Mouse (Mus musculus) neural tube, embryonic 13.5 days (tissue): ENCODE measurements around the gene Hbb-bh1. TPM values are rescaled to one million over a fixed set of nuclear protein-coding genes. Genes with fewer than 3 reads are reported as not detected.
"Not testable (repeated sequence)": the region's sequence is repeated elsewhere in the genome, so short reads cannot be mapped to it uniquely, and the experiment has no call there.

Experiments
- ATAC-seq: fragments of 200-750 bp; cut with Nextera tagmentation; 2 replicates; pipeline ENCODE4 v1.8.0; 2017; ENCODE audit warnings: low read depth, mild to moderate bottlenecking, moderate TSS enrichment, moderate library complexity
- H3K27ac ChIP-seq: fragments of 300-500 bp; sonication (generic); replicated peaks from 2 replicates; pipeline ENCODE4 v1.5.1; 2015; ENCODE audit warnings: moderate library complexity, mild to moderate bottlenecking, inconsistent platforms
- H3K27me3 ChIP-seq: fragments of 300-500 bp; sonication (generic); 2 replicates; pipeline ENCODE4 v1.6.1; 2015; ENCODE audit warnings: mild to moderate bottlenecking, inconsistent platforms
- H3K36me3 ChIP-seq: fragments of 300-500 bp; sonication (generic); 2 replicates; pipeline ENCODE4 v1.6.1; 2015; ENCODE audit warnings: mild to moderate bottlenecking, inconsistent platforms
- H3K4me1 ChIP-seq: fragments of 300-500 bp; sonication (generic); replicated peaks from 2 replicates; pipeline ENCODE4 v1.6.1; 2015; ENCODE audit warnings: inconsistent platforms
- H3K4me2 ChIP-seq: fragments of 300-500 bp; sonication (generic); 2 replicates; pipeline ENCODE4 v1.6.1; 2015; ENCODE audit warnings: inconsistent platforms, mild to moderate bottlenecking, moderate library complexity
- H3K4me3 ChIP-seq: fragments of 300-500 bp; sonication (generic); 2 replicates; pipeline ENCODE4 v1.5.1; 2015; ENCODE audit warnings: mild to moderate bottlenecking, inconsistent platforms
- H3K9ac ChIP-seq: fragments of 300-500 bp; sonication (generic); 2 replicates; pipeline ENCODE4 v1.6.1; 2015; ENCODE audit warnings: moderate library complexity, mild to moderate bottlenecking, inconsistent platforms
- H3K9me3 ChIP-seq: fragments of 300-500 bp; sonication (generic); 2 replicates; pipeline ENCODE4 v1.6.1; 2016; ENCODE audit warnings: inconsistent platforms
- WGBS: fragments of 180-500 bp; shearing (Covaris S2); methylation state at CpG from one replicate; pipeline ENCODE4 v1.1.7; 2015; 5-methylcytosine and 5-hydroxymethylcytosine counted together
- polyA plus RNA-seq: library from polyadenylated mRNA; unstranded; fragments of >200 nt; fragmentation: Nextera tagmentation; extraction: Ambion mirVana; gene quantifications from 2 replicates; pipeline ENCODE4 v1.2.1, GENCODE M21; 2015

Gene Hbb-bh1
- polyA plus RNA-seq, 1 experiment from 2014 or later, result 31.8 TPM

- no peaks in the 10 kb centered on the region for H3K36me3 ChIP-seq
- H3K9me3 ChIP-seq, result no peaks in the 10 kb centered on the region
- ATAC-seq, result no peak
- H3K4me3 ChIP-seq, result no peak within 1 kb of the TSS
- H3K9ac ChIP-seq, result no peak within 1 kb of the TSS
- H3K4me2 ChIP-seq, result no peak within 1 kb of the TSS
- no peak within 1 kb of the TSS for H3K27ac ChIP-seq
- H3K4me1 ChIP-seq, result no peaks in the 10 kb centered on the region
- WGBS, result 65% methylated on average over 3 of the region's 3 CpGs
- no peaks in the 10 kb centered on the region for H3K27me3 ChIP-seq
These were observed 2.7 kb downstream of the Hbb-bh1 start, which contains the start of gene Hbb-bh2 for GRCm38 (mm10) chr7:103840268-103840667. TSS of gene Hbb-bh2 (minus strand) at chr7:103840520.

DNA sequence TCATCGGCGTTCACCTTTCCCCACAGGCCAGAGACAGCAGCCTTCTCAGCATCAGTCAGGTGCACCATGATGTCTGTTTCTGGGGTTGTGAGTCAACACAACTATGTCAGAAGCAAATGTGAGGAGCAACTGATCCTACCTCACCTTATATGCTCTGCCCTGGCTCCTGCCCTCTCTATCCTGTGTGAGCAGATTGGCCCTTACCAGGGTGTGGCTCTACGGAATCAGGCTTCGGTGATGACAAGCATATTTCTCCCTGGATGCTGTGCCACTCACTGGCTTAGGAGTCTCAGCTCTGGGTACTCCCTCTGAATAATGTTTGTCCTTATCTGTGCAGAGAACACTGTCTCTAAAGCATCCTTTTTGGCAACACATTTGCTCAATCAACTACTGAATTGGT, 15.2 kb downstream of the Hbb-bh1 start, which contains the start of gene Hbb-bs:
TSS of gene Hbb-bs (minus strand) at position 289 of the 400 bp plus-strand sequence.
- 90% methylated on average over 4 of the region's 4 CpGs for WGBS

GRCm38 (mm10) chr7:103827139-103827538, 15.8 kb downstream of the Hbb-bh1 start:
- not testable (repeated sequence) for H3K27ac ChIP-seq, H3K4me3 ChIP-seq, H3K4me1 ChIP-seq, H3K9me3 ChIP-seq, H3K27me3 ChIP-seq, H3K36me3 ChIP-seq, H3K9ac ChIP-seq, H3K4me2 ChIP-seq, ATAC-seq
- WGBS, result no CpG with 5 or more reads among the region's 2 CpGs

More for the DNA sequence above, 15.2 kb downstream of the Hbb-bh1 start, which contains the start of gene Hbb-bs:
- Histone ChIP-seq H3K4me1 (no peaks in the 10 kb centered on the region), H3K9ac (no peak within 1 kb of the TSS), H3K4me3 (no peak within 1 kb of the TSS), H3K36me3 (no peaks in the 10 kb centered on the region), H3K27ac (no peak within 1 kb of the TSS), H3K27me3 (no peaks in the 10 kb centered on the region), H3K9me3 (no peaks in the 10 kb centered on the region), H3K4me2 (no peak within 1 kb of the TSS)
- ATAC-seq, result no peak

- Histone ChIP-seq H3K27ac (no peak overlapping the region), H3K4me3 (no peak overlapping the region), H3K4me1 (no peaks in the 10 kb centered on the region), H3K9ac (no peak overlapping the region), H3K9me3 (no peaks in the 10 kb centered on the region), H3K4me2 (no peak overlapping the region), H3K36me3 (no peaks in the 10 kb centered on the region), H3K27me3 (no peaks in the 10 kb centered on the region)
- WGBS, result 48% methylated on average over 3 of the region's 3 CpGs
- ATAC-seq, result no peak
These were observed 16.6 kb downstream of the Hbb-bh1 start for GRCm38 (mm10) chr7:103826255-103826887.

- H3K4me3 ChIP-seq, result no peak overlapping the region
- no peak overlapping the region for H3K4me2 ChIP-seq
- no peak overlapping the region for H3K9ac ChIP-seq
- no peak for ATAC-seq
- no peak overlapping the region for H3K27ac ChIP-seq
- no peaks in the 10 kb centered on the region for H3K27me3 ChIP-seq
- 94% methylated on average over 3 of the region's 3 CpGs for WGBS
- H3K36me3 ChIP-seq, result no peaks in the 10 kb centered on the region
- no peaks in the 10 kb centered on the region for H3K4me1 ChIP-seq
- no peaks in the 10 kb centered on the region for H3K9me3 ChIP-seq
These were observed 17.3 kb downstream of the Hbb-bh1 start for GRCm38 (mm10) chr7:103825536-103826254.

GRCm38 (mm10) chr7:103824597-103824996, 18.4 kb downstream of the Hbb-bh1 start:
- H3K4me2 ChIP-seq, result no peak overlapping the region
- no peak overlapping the region for H3K4me3 ChIP-seq
- H3K27ac ChIP-seq, result no peak overlapping the region
- no peaks in the 10 kb centered on the region for H3K9me3 ChIP-seq
- no peaks in the 10 kb centered on the region for H3K4me1 ChIP-seq
- 94% methylated on average over 2 of the region's 2 CpGs for WGBS
- no peak overlapping the region for H3K9ac ChIP-seq
- no peak for ATAC-seq
- no peaks in the 10 kb centered on the region for H3K27me3 ChIP-seq
- H3K36me3 ChIP-seq, result no peaks in the 10 kb centered on the region

DNA sequence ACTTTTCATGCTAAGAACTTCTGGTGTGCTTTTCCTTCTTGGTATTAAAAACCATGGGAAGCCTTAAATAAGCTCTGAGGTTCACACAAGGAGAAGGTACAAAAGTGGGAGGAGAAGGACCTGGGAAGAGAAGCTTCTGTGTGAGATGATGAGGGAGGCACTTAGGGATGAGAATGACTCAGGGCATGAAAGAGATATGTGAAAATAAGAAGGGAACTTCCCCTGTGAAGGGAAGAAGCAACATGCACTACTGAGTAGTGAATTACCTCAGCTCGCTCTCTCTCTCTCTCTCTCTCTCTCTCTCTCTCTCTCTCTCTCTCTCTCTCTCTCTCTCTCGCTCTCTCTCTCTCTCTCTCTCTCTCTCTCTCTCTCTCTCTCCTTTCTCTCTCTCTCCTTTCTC, 27.9 kb downstream of the Hbb-bh1 start:
- H3K4me2 ChIP-seq, H3K9ac ChIP-seq, ATAC-seq, H3K9me3 ChIP-seq, H3K4me3 ChIP-seq, H3K36me3 ChIP-seq, H3K27ac ChIP-seq, H3K4me1 ChIP-seq, H3K27me3 ChIP-seq: not testable (repeated sequence)
- WGBS, result 50% methylated on average over 1 of the region's 2 CpGs

- Histone ChIP-seq H3K9me3 (no peaks in the 10 kb centered on the region), H3K4me3 (no peak within 1 kb of the TSS), H3K9ac (no peak within 1 kb of the TSS), H3K36me3 (no peaks in the 10 kb centered on the region), H3K4me1 (no peaks in the 10 kb centered on the region), H3K27ac (no peak within 1 kb of the TSS), H3K4me2 (no peak within 1 kb of the TSS), H3K27me3 (no peaks in the 10 kb centered on the region)
- WGBS, result 92% methylated on average over 3 of the region's 3 CpGs
- no peak for ATAC-seq
These were observed 29.2 kb downstream of the Hbb-bh1 start, which contains the start of gene Hbb-bt for GRCm38 (mm10) chr7:103813766-103814165. TSS of gene Hbb-bt (minus strand) at chr7:103813996.

DNA sequence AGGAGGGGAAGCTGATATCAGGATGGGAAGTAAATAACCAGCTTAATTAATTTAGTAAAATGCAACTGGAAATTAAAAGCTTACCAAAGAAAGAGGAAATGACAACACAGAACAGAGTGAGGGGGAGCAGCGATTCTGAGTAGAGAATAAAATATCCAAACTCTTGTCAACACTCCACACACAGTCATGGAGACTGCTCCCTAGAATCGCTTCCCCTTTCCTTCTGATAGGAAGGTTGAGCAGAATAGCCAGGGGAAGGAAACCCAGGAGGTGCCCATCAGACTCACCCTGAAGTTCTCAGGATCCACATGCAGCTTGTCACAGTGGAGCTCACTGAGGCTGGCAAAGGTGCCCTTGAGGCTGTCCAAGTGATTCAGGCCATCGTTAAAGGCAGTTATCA, 29.8 kb downstream of the Hbb-bh1 start:
- H3K4me1 ChIP-seq, ATAC-seq: not testable (repeated sequence)
- no CpG with 5 or more reads among the region's 3 CpGs for WGBS

GRCm38 (mm10) chr7:103812174-103812573, 30.8 kb downstream of the Hbb-bh1 start:
- H3K4me2 ChIP-seq, result no peak overlapping the region
- WGBS, result 74% methylated on average over 1 of the region's 1 CpGs
- no peaks in the 10 kb centered on the region for H3K4me1 ChIP-seq
- H3K9ac ChIP-seq, result no peak overlapping the region
- H3K27ac ChIP-seq, result no peak overlapping the region
- H3K4me3 ChIP-seq, result no peak overlapping the region
- ATAC-seq, result no peak
- no peaks in the 10 kb centered on the region for H3K27me3 ChIP-seq
- H3K9me3 ChIP-seq, result no peaks in the 10 kb centered on the region
- H3K36me3 ChIP-seq, result no peaks in the 10 kb centered on the region

More for the DNA sequence above, 29.8 kb downstream of the Hbb-bh1 start:
- H3K27ac ChIP-seq, H3K9me3 ChIP-seq, H3K36me3 ChIP-seq, H3K9ac ChIP-seq, H3K27me3 ChIP-seq, H3K4me2 ChIP-seq, H3K4me3 ChIP-seq: not testable (repeated sequence)

- Histone ChIP-seq H3K9ac (no peak overlapping the region), H3K27me3 (no peaks in the 10 kb centered on the region), H3K27ac (no peak overlapping the region), H3K4me1 (no peaks in the 10 kb centered on the region), H3K36me3 (no peaks in the 10 kb centered on the region), H3K4me2 (no peak overlapping the region), H3K9me3 (no peaks in the 10 kb centered on the region), H3K4me3 (no peak overlapping the region)
- 93% methylated on average over 1 of the region's 1 CpGs for WGBS
- ATAC-seq, result no peak
These were observed 31.6 kb downstream of the Hbb-bh1 start for GRCm38 (mm10) chr7:103811223-103811845.

- H3K4me2 ChIP-seq, result no peak overlapping the region
- H3K9ac ChIP-seq, result no peak overlapping the region
- no peak overlapping the region for H3K4me3 ChIP-seq
- no peaks in the 10 kb centered on the region for H3K4me1 ChIP-seq
- 85% methylated on average over 3 of the region's 3 CpGs for WGBS
- no peaks in the 10 kb centered on the region for H3K9me3 ChIP-seq
- H3K36me3 ChIP-seq, result no peaks in the 10 kb centered on the region
- ATAC-seq, result no peak
- no peaks in the 10 kb centered on the region for H3K27me3 ChIP-seq
- H3K27ac ChIP-seq, result no peak overlapping the region
These were observed 32.2 kb downstream of the Hbb-bh1 start for GRCm38 (mm10) chr7:103810746-103811145.
